Mouse (Mus musculus): Measurements from ENCODE around the gene Adgrg5. TPM values are rescaled to one million over a fixed set of nuclear protein-coding genes. Genes with fewer than 3 reads are reported as not detected.

Gene Adgrg5
- 5.8 and 11.0 TPM in 2 replicates for polyA plus RNA-seq (2012; rRNA removed)

DNA sequence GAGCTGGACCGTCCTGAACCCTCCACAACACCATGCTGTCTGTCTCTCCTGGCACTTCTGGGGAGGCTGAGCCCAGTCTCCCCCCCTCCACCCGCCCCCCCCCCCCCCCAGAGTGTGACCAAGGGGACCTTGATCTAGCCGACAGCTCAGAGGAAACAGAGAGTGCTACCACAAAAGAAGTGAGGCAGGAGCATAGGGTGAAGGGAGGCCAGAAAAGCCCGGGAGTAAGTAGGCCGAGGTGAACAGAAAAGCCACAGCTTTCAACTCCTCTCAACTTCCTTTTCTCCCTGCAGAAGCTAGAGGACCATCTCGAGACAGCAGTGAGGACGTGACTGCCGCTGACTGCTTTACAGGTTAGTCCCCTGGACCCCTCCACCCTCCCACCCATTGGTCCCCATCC, at the start of gene Adgrg5:
Gene Adgrg5, plus strand, starts transcription at position 290 of the 400 bp plus-strand sequence.

DNA sequence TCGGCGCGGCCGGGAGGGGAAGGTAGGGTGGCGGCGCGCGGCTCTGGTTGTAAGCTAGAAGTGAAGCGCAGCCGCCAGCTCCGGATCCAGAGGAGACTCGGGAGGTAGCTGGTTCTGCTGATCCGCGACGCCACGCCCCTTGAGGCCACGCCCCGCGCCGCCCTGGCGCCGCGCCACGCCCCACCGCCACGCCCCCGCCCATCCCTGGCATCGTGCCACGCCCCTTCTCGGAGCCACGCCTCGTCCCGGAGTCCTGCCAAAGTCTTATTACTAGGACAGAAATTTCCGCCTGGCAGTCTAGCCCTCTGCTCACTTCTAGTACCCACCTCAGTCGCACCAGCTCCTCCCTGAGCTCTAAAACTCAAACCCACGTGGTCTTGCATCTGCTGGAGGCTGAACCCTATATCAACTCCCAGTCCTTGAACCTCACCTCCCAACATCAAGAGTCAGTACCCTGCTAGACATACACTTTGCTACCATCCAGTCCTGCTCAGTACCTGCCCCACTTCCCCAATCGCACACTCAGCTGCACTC, 47.2 kb upstream of the Adgrg5 start, which contains the start of gene Dok4:
Gene Dok4, minus strand, starts transcription at position 134 of the 534 bp plus-strand sequence.

DNA sequence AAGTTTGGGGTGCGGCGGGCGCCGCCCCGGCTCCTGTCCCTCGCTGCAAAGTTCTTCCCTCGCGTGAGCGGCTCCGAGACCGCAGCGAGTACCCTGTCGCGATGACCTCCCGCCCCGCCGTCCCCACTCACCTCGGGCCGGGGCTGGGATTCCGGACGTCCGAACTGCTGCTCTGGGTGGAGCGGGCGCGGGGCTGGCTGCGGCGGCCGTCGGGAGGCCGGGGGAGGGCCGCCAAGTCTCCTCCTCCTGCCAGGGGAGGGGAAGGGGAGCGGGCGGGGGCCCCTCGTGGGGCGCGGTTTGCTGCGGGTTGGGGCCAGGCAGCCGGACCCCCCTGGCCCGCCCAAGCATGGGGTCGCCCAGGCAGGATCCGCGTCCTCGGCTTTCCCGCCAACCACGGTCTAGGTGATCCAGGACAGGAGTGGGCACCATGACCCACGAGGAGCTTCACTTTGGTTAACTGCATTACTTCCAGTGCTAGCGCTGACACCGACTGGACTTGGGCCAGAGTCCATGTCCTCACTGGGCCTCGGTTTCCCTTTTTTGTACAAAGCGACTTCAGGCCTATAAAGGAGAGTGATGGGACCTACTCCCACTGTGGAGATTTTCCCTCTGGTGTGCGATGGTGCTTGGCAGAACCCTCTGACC, 5.5 kb upstream of the Adgrg5 start, which contains the start of gene Ccdc102a:
Gene Ccdc102a, minus strand, starts transcription at position 248 of the 645 bp plus-strand sequence.

DNA sequence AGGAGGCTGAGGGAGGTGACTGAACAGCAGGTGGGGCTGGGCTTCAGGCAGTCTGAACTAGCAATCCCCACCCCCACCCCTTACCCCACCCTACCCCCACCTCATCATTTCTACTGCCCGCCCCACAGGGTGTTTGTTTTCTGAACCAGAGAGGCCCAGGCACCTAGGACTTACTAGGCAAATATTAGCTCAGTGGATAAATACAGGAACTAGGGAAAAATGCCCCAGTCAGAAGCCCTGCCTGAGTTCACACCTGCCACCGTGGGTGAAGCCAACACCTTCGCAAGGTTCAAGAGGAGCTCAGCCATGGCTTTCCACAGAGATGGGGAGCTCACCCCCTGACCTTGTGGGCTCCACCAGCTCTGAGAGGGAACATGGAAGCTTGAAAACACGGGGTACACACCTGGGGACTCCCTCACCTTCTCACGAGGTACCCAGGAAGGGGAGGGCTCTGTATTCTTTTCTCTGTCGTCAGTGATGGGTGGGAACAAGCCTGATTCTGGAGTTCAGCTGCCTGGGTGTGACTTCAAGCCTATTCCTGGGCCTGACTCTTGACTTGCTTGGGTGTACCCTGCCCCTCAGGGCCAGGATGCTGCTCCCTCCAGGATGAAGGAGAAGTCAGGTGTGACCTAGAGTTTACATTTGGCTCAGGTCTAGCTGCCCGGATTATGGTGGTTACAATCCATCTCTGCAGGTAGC, 51.1 kb downstream of the Adgrg5 start, which contains the start of gene Adgrg1:
Gene Adgrg1, plus strand, starts transcription at position 285 of the 699 bp plus-strand sequence.

Other genes starting within 250 kb of the Adgrg5 start
- gene Pllp, start 227.4 kb upstream of the Adgrg5 start, polyA plus RNA-seq (2012; rRNA removed): 304 and 413 TPM in 2 replicates
- 1.7 and 2.2 TPM in 2 replicates for gene Ccl22, start 178.1 kb upstream of the Adgrg5 start, polyA plus RNA-seq (2012; rRNA removed)
- 164 and 188 TPM in 2 replicates for gene Cx3cl1, start 151.7 kb upstream of the Adgrg5 start, polyA plus RNA-seq (2012; rRNA removed)
- 0.88 TPM in 1 of 2 replicates, not detected in the other for gene Ccl17, start 113.2 kb upstream of the Adgrg5 start, polyA plus RNA-seq (2012; rRNA removed)
- 374 and 469 TPM in 2 replicates for gene Coq9, start 85.4 kb upstream of the Adgrg5 start, polyA plus RNA-seq (2012; rRNA removed)
- gene Ciapin1, start 85.3 kb upstream of the Adgrg5 start, polyA plus RNA-seq (2012; rRNA removed): 47.1 and 48.1 TPM in 2 replicates
- gene Polr2c, start 66.2 kb upstream of the Adgrg5 start, polyA plus RNA-seq (2012; rRNA removed): 56.7 and 94.8 TPM in 2 replicates
- 145 and 155 TPM in 2 replicates for gene Dok4, start 47.4 kb upstream of the Adgrg5 start, polyA plus RNA-seq (2012; rRNA removed)
- gene Ccdc102a, start 5.6 kb upstream of the Adgrg5 start, polyA plus RNA-seq (2012; rRNA removed): 12.4 and 13.5 TPM in 2 replicates
- 104 and 110 TPM in 2 replicates for gene Adgrg1, start 51.1 kb downstream of the Adgrg5 start, polyA plus RNA-seq (2012; rRNA removed)
- 7.2 and 7.7 TPM in 2 replicates for gene Adgrg3, start 94.0 kb downstream of the Adgrg5 start, polyA plus RNA-seq (2012; rRNA removed)
- 0.07 TPM in 1 of 2 replicates, not detected in the other for gene Drc7, start 131.4 kb downstream of the Adgrg5 start, polyA plus RNA-seq (2012; rRNA removed)
- 19.9 and 23.1 TPM in 2 replicates for gene Katnb1, start 157.5 kb downstream of the Adgrg5 start, polyA plus RNA-seq (2012; rRNA removed)